Mouse (Mus musculus) embryonic facial prominence, embryonic 12.5 days (tissue): ENCODE measurements around the gene Tbkbp1. TPM values are rescaled to one million over a fixed set of nuclear protein-coding genes. Genes with fewer than 3 reads are reported as not detected.

Experiments
- ATAC-seq: fragments of 200-750 bp; cut with Nextera tagmentation; 2 replicates; pipeline ENCODE4 v1.8.0; 2017; ENCODE audit not compliant: insufficient number of reproducible peaks, insufficient read depth, low FRiP score, low TSS enrichment
- H3K27ac ChIP-seq: fragments of 300-500 bp; sonication (generic); 2 replicates; pipeline ENCODE4 v1.5.1; 2016; ENCODE audit warnings: mild to moderate bottlenecking
- H3K27me3 ChIP-seq: fragments of 300-500 bp; sonication (generic); 2 replicates; pipeline ENCODE4 v1.6.1; 2016; ENCODE audit warnings: mild to moderate bottlenecking, moderate library complexity
- H3K36me3 ChIP-seq: fragments of 300-500 bp; sonication (generic); 2 replicates; pipeline ENCODE4 v1.6.1; 2016; ENCODE audit warnings: mild to moderate bottlenecking
- H3K4me1 ChIP-seq: fragments of 300-500 bp; sonication (generic); 2 replicates; pipeline ENCODE4 v1.6.1; 2016
- H3K4me2 ChIP-seq: fragments of 300-500 bp; sonication (generic); replicated peaks from 2 replicates; pipeline ENCODE4 v1.6.1; 2016; ENCODE audit warnings: mild to moderate bottlenecking, moderate library complexity
- H3K4me3 ChIP-seq: fragments of 300-500 bp; sonication (generic); 2 replicates; pipeline ENCODE4 v1.5.1; 2016; ENCODE audit warnings: mild to moderate bottlenecking
- H3K9ac ChIP-seq: fragments of 300-500 bp; sonication (generic); 2 replicates; pipeline ENCODE4 v1.6.1; 2016; ENCODE audit warnings: mild to moderate bottlenecking, moderate library complexity
- H3K9me3 ChIP-seq: fragments of 300-500 bp; sonication (generic); 2 replicates; pipeline ENCODE4 v1.6.1; 2016; ENCODE audit warnings: mild to moderate bottlenecking, moderate library complexity
- WGBS: fragments of 180-500 bp; shearing (Covaris S2); methylation state at CpG from one replicate; pipeline ENCODE4 v1.1.7; 2016; 5-methylcytosine and 5-hydroxymethylcytosine counted together
- polyA plus RNA-seq: library from polyadenylated mRNA; unstranded; fragments of >200 nt; fragmentation: Nextera tagmentation; extraction: Ambion mirVana; gene quantifications from 2 replicates; pipeline ENCODE4 v1.2.1, GENCODE M21; 2016

Gene Tbkbp1
- polyA plus RNA-seq, 1 experiment from 2014 or later: 10.4 TPM

DNA sequence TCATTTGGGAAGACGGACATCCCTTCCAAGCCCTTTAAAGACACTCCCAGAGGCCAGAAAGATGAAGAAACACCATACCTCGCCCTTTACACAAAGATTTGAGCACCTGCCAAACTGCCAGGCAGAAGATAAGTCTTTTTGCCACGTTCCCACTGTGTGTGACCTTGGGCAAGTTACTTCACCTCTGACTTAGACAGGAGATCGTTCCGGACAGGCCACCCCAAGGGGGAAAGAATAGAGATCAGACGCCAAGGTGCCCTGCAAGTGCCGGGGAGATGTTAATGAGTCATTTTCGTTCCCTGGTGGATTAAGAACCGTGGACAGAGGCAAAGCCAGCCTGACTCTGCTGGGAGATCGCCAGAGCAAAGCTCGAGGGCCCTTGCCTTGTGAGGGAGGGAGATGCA is 730 bp upstream of the Tbkbp1 start:
- ATAC-seq: no peak
- H3K27ac ChIP-seq: no peak overlapping the region
- H3K36me3 ChIP-seq: peaks cover 31% of the 10 kb centered on the region
- peak overlapping the region; percentile 61 for H3K4me3 ChIP-seq
- H3K27me3 ChIP-seq: peaks cover 4% of the 10 kb centered on the region; the same call in 1 of the 2 replicates
- peak overlapping the region; percentile 69 for H3K4me2 ChIP-seq
- WGBS: 2% methylated on average over 11 of the region's 11 CpGs
- peaks cover 45% of the 10 kb centered on the region for H3K4me1 ChIP-seq
- H3K9ac ChIP-seq: peak overlapping the region; percentile 88; the same call in 1 of the 2 replicates
- no peaks in the 10 kb centered on the region for H3K9me3 ChIP-seq

DNA sequence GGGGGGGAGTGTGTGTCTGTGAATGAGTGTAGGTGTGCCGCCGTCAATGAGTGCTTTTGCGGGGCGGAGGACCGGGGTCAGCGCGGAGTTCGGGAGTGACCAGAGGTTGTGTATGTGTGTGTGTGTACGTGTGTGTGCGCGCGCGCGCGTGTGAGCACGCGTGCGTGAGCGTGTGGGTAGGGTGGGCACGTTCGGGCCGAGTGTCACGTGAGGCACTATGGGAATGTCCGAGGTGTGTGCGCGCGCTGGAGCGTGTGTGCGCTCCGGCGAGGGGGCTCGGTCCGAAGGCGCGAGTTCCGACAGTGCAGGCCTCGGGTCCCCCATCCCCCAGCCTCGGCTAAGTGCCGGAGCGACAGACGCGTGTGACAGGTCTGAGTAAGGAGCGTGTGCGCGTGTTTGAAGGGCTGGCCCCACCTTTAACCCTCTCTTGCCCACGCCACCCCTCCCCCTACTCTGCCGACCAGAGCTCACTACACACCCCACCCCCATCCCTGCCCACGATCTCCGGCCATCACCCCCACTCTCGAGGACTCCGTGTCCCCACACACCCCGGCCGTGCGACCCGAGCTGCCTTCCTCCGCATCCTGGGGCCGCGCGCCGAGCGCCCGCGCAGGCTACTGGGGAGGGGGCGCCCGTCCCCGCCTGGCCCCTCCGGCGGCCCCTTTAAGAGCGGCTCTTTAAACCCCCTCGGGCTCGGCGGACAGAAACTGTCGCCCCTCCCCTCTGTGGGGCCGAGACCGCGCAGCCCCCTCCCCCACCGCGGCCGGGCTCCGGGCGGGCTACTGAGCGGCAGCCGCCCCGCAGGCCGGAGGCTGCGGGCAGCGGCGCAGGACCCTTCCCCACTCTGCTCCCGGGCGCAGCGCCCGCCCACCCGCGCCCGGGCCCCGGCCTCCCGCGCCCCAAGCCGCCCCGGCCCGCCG is 624 bp downstream of the Tbkbp1 start:
- H3K4me1 ChIP-seq: peaks cover 53% of the 10 kb centered on the region
- WGBS: under 1% methylated on average over 89 of the region's 102 CpGs

DNA sequence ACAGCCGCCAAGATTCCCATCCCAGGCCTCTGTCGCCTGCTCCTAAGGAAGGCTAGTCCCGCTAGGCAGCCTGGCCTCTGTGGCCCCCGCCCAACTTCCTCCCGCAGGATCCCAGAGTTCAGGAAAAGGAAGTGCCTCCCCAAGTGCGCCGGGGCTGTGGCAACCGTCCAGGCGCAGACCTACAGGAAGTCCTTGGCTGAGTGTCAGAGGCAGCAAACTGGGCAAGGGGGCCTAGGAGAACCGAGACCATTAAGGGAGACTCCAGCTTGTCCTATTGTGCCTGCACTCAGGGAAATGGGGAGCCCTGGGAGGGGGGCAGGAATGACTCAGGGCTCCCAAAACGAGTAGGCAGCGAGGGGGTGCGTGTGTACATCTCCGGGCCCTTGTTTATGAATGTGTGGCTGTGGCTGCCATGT is 1.3 kb downstream of the Tbkbp1 start:
- ATAC-seq: peak; percentile 5; the same call in 1 of the 2 replicates
- Histone ChIP-seq H3K4me2 (peak overlapping the region; percentile 69), H3K36me3 (peaks cover 33% of the 10 kb centered on the region), H3K9ac (peak overlapping the region; percentile 88), H3K27me3 (peaks cover 4% of the 10 kb centered on the region; the same call in 1 of the 2 replicates), H3K4me3 (peak overlapping the region; percentile 61), H3K9me3 (no peaks in the 10 kb centered on the region), H3K4me1 (peaks cover 53% of the 10 kb centered on the region), H3K27ac (peak overlapping the region; percentile 92)
- WGBS: 3% methylated on average over 14 of the region's 14 CpGs

More for the DNA sequence above, 624 bp downstream of the Tbkbp1 start:
- peaks cover 32% of the 10 kb centered on the region for H3K36me3 ChIP-seq
- peak; percentile 52 for ATAC-seq
- peak overlapping the region; percentile 69 for H3K4me2 ChIP-seq
- peak overlapping the region; percentile 88 for H3K9ac ChIP-seq
- H3K9me3 ChIP-seq: no peaks in the 10 kb centered on the region
- peak overlapping the region; percentile 92 for H3K27ac ChIP-seq
- peaks cover 4% of the 10 kb centered on the region; the same call in 1 of the 2 replicates for H3K27me3 ChIP-seq
- peak overlapping the region; percentile 61 for H3K4me3 ChIP-seq

DNA sequence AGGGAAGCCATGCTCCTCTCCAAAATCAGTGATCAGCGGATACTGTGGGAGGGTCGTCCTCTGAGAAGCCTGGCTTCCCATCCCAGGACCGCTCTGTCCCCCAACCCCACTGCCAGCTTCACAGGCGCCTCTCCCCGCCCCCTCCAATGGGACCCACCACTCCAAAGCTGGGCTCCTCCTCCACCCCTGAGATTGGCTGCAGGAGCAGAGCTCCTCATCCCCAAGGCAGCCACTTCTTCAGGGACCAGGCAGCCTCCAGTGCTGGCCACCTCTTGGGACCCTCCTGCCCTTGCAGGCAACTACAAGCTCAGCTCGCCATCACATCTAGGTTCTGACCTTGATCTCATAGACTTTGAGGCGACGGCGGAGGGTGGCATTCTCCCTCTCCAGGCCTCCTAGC is 2.3 kb downstream of the Tbkbp1 start:
- Histone ChIP-seq H3K27ac (0 out of 2 replicates have a peak overlapping the region, but pooled peaks have one; percentile 92), H3K4me1 (peaks cover 49% of the 10 kb centered on the region), H3K4me3 (peak overlapping the region; percentile 61), H3K36me3 (peaks cover 40% of the 10 kb centered on the region), H3K4me2 (peak overlapping the region; percentile 69), H3K27me3 (peaks cover 4% of the 10 kb centered on the region; the same call in 1 of the 2 replicates), H3K9me3 (no peaks in the 10 kb centered on the region), H3K9ac (no peak overlapping the region)
- WGBS: 25% methylated on average over 9 of the region's 9 CpGs
- no peak for ATAC-seq

DNA sequence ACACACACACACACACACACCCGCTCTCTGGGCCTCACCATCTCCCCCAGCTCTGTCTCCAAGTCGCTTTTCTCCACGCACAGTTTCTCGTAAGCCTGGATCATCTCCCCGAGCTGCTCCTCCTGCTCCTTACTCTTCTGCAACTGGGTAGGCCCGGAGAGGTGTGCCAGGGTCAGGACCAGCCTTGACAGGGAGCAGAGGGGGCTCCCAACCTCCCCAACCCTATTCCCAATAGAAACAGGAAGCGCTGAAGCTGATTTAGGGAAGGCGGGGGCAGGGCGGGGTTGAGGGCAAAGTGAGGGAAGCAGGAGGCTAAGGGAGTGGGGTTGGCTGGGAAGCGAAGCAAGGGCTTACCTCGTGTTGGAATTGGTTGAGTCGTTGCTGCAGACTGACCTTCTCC is 2.7 kb downstream of the Tbkbp1 start:
- peaks cover 43% of the 10 kb centered on the region for H3K36me3 ChIP-seq
- no peak for ATAC-seq
- peaks cover 4% of the 10 kb centered on the region; the same call in 1 of the 2 replicates for H3K27me3 ChIP-seq
- H3K9ac ChIP-seq: peak overlapping the region; percentile 27; the same call in 1 of the 2 replicates
- H3K4me1 ChIP-seq: peaks cover 44% of the 10 kb centered on the region
- no peaks in the 10 kb centered on the region for H3K9me3 ChIP-seq
- H3K4me3 ChIP-seq: peak overlapping the region; percentile 61; the same call in 1 of the 2 replicates
- peak overlapping the region; percentile 69 for H3K4me2 ChIP-seq
- H3K27ac ChIP-seq: 0 out of 2 replicates have a peak overlapping the region, but pooled peaks have one; percentile 11
- 30% methylated on average over 12 of the region's 12 CpGs for WGBS

DNA sequence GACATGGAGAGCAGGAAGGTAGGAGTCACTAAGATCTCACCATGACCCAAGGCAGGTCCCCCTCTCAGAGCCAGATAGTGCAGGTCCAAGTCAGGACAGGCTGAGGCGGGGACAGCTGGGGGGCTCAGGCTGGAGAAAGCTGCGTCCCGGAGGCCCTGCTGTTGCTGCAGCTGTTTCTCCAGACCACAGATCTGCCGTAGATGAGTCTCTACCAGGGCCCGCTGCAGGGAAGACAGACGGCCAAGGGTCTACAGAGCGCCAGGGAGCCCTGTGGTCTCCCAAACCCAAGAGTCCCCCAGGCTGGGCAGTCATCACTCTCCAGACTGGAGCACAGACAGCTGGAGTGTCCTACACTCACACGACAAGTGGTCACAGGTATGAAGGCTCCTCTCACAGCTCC is 4.0 kb downstream of the Tbkbp1 start:
- Histone ChIP-seq H3K4me2 (no peak overlapping the region), H3K4me3 (no peak overlapping the region), H3K9me3 (no peaks in the 10 kb centered on the region), H3K4me1 (peaks cover 36% of the 10 kb centered on the region), H3K27ac (no peak overlapping the region), H3K36me3 (peaks cover 45% of the 10 kb centered on the region), H3K9ac (no peak overlapping the region), H3K27me3 (peaks cover 4% of the 10 kb centered on the region; the same call in 1 of the 2 replicates)
- ATAC-seq: no peak
- 85% methylated on average over 8 of the region's 8 CpGs for WGBS

DNA sequence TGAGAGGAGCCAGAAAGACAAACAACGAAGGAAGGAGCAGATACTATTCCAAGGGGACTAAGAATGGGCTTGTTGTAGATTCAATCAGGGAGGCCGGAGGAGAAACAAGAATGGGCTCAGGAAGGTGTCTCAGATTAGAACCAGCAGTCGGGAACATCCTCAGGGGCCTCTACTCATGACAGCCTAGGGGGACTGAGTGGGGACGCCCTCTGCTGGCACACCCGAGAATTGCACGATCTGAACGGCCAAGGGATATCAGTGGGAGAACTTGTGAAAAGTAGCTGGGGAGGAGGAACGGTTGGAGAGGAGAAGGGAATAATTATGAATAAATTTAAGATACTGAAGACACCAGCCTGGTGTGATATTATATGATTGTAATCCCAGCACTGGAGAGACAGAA is 4.6 kb downstream of the Tbkbp1 start:
- no peak overlapping the region for H3K9ac ChIP-seq
- H3K4me1 ChIP-seq: peaks cover 31% of the 10 kb centered on the region

DNA sequence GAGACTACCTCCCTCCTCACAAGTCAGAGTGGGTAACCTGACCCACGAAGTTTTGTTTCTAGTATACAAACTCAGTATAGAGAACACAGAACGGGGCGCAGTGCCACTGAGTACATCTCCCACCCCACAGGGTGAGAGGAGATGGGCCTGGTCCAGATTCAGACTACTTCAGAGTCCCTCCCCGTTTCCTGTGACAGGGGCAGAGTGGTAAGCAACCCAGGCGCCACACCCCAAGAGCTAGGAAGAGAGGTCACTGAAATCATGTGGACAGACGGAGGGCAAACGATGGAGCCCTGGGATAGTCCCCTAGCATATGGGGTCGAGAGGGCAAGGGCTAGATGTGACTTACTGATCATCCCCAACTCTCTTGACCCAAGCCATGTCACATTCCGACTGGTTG is 5.3 kb downstream of the Tbkbp1 start:
- H3K9me3 ChIP-seq: no peaks in the 10 kb centered on the region
- peaks cover 47% of the 10 kb centered on the region for H3K36me3 ChIP-seq
- H3K27ac ChIP-seq: no peak overlapping the region
- 71% methylated on average over 9 of the region's 9 CpGs for WGBS
- H3K4me1 ChIP-seq: peaks cover 31% of the 10 kb centered on the region
- no peak overlapping the region for H3K4me3 ChIP-seq
- H3K9ac ChIP-seq: no peak overlapping the region
- ATAC-seq: no peak
- no peak overlapping the region for H3K4me2 ChIP-seq
- peaks cover 15% of the 10 kb centered on the region for H3K27me3 ChIP-seq

More for the DNA sequence above, 4.6 kb downstream of the Tbkbp1 start:
- no peaks in the 10 kb centered on the region for H3K9me3 ChIP-seq
- H3K4me2 ChIP-seq: no peak overlapping the region
- 7% methylated on average over 8 of the region's 8 CpGs for WGBS
- H3K27me3 ChIP-seq: peaks cover 9% of the 10 kb centered on the region
- ATAC-seq: no peak
- peaks cover 47% of the 10 kb centered on the region for H3K36me3 ChIP-seq
- no peak overlapping the region for H3K4me3 ChIP-seq
- H3K27ac ChIP-seq: no peak overlapping the region

DNA sequence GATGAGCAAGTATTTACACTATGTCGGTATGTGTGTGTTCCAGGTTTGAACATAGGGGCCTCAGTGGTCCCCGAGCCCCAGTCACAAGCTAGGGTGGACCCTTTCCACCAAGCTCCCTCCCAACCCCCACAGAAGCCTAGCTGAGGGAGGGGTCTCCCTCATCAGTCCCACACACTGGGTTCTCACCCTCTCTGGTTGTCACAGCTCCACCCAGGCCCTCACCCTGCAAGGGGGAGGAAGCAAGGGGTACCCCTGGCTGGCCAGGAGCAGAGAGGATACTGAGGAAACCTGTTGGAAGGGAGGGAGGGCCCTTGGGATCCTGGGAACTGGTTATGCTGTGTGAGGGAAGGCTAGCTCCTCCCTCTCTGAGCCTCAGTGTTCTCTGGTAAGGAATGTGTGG is 6.0 kb downstream of the Tbkbp1 start:
- 66% methylated on average over 2 of the region's 2 CpGs for whole genome bisulfite sequencing
- H3K27me3 ChIP-seq: peaks cover 21% of the 10 kb centered on the region
- H3K9ac ChIP-seq: no peak overlapping the region
- peaks cover 29% of the 10 kb centered on the region for H3K4me1 ChIP-seq
- ATAC-seq: no peak
- H3K4me2 ChIP-seq: no peak overlapping the region
- peaks cover 51% of the 10 kb centered on the region for H3K36me3 ChIP-seq
- no peak overlapping the region for H3K27ac ChIP-seq
- no peaks in the 10 kb centered on the region for H3K9me3 ChIP-seq
- no peak overlapping the region for H3K4me3 ChIP-seq

DNA sequence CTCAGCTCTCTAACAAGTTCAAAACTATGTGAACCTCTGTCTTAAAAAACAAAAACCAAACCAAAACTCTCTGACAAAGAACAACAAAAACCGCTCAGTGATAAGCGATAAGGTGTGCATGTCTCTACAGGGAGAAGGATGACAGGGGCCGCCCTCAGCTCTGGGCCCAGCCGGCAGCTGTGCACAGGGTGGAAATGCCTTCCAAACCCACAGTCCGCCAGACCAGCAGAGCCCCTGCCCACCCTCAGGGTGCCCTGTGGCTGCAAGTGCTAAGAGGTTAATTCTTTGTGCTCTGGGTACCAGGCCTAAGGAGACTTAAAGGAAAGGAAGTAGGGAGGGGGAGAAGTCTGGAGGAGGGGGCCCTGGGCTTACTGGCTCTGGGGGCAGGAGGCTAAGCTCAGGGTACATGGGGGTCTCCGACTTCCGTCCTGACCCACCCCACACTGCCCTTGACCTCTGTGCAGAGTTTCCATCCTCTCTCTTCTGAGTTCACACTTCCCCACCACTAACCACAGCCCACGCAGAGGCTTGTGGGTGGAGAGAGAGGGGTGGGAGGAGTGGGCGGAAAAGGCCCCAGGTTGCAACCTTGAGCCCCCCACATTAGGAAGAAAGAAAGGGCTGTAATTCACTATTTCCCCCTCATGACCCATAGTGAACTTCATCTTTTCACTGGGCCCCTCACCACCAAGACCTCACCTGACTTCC is 7.9 kb downstream of the Tbkbp1 start:
- ATAC-seq: no peak
- 77% methylated on average over 9 of the region's 9 CpGs for WGBS
- no peak overlapping the region for H3K9ac ChIP-seq
- H3K9me3 ChIP-seq: no peaks in the 10 kb centered on the region
- H3K36me3 ChIP-seq: peaks cover 50% of the 10 kb centered on the region
- H3K27me3 ChIP-seq: peaks cover 37% of the 10 kb centered on the region
- no peak overlapping the region for H3K4me2 ChIP-seq
- H3K4me1 ChIP-seq: peaks cover 23% of the 10 kb centered on the region
- H3K27ac ChIP-seq: no peak overlapping the region
- H3K4me3 ChIP-seq: no peak overlapping the region

DNA sequence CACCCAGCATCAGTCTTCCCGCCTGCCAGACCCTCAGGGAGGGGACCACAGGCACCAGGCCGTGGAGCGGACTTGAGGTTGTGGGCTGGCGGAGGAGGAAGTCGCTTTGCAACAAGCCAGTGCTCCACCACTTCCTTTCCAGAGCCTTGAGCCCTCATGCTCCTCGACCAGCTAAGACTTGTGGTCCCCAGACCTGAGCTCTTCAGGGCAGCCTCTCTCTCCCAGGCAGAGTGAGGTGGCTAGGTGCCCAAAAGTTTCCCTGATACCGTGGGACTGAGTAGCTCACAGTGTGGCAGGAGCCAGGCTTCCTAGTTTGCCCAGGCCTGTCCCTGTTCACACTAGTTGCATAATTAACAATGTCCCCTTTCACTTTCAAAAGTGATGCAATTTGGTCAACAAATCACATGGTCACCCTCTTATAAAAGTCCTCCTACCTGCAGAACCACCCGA is 9.1 kb downstream of the Tbkbp1 start:
- 74% methylated on average over 8 of the region's 8 CpGs for WGBS
- H3K4me3 ChIP-seq: no peak overlapping the region
- H3K9me3 ChIP-seq: no peaks in the 10 kb centered on the region
- peaks cover 22% of the 10 kb centered on the region for H3K4me1 ChIP-seq
- peaks cover 49% of the 10 kb centered on the region for H3K27me3 ChIP-seq
- no peak overlapping the region for H3K27ac ChIP-seq
- no peak overlapping the region for H3K4me2 ChIP-seq
- no peak overlapping the region for H3K9ac ChIP-seq
- peaks cover 46% of the 10 kb centered on the region for H3K36me3 ChIP-seq
- ATAC-seq: no peak
